Mouse (Mus musculus): ENCODE measurements at regions not wholly inside any gene's neighbourhood (a gene's known extent, or its start where the extent isn't known, plus 50 kb on each side); places are given as distances from the start of the nearest gene placed in this dataset.
A peak's percentile ranks its signal among the peaks of the same experiment; 100 is the strongest.

GRCm38 (mm10) chr7:35859601-35860000 is 56.8 kb upstream of the Zfp507 start:
- ATAC-seq (replicated peaks; ENCODE audit: poor library complexity): 0 out of 2 replicates have a peak, but pooled peaks have one; percentile 39

- ATAC-seq (replicated peaks; ENCODE audit: poor library complexity): no peak
These were observed 54.9 kb upstream of the Zfp507 start for GRCm38 (mm10) chr7:35857693-35858092.

Data from megakaryocyte progenitor cell, adult 5-6 weeks (primary cell).